Mouse (Mus musculus) midbrain, postnatal 0 days (tissue): ENCODE data around the gene Ppfia4. TPM values are rescaled to one million over a fixed set of nuclear protein-coding genes. Genes with fewer than 3 reads are reported as not detected.
A peak's percentile ranks its signal among the peaks of the same experiment; 100 is the strongest.

ENCODE experiments used
- ATAC-seq: fragments of 200-750 bp; cut with Nextera tagmentation; 2 replicates; pipeline ENCODE4 v1.8.0; 2017; ENCODE audit warnings: moderate number of reproducible peaks, mild to moderate bottlenecking, moderate TSS enrichment, moderate library complexity; ENCODE audit not compliant: low FRiP score
- DNase-seq: peaks from one replicate; pipeline ENCODE4 v3.0.0-alpha.2; 2015; ENCODE audit warnings: low spot score
- H3K27ac ChIP-seq: fragments of 300-500 bp; sonication (generic); 2 replicates; pipeline ENCODE4 v1.5.1; 2014; ENCODE audit warnings: low read depth, mild to moderate bottlenecking, low read length, mixed read lengths
- H3K27me3 ChIP-seq: fragments of 300-500 bp; sonication (generic); 2 replicates; pipeline ENCODE4 v1.6.1; 2014; ENCODE audit warnings: low read length, control low read depth, mixed read lengths; ENCODE audit not compliant: insufficient read depth
- H3K36me3 ChIP-seq: fragments of 300-500 bp; sonication (generic); 2 replicates; pipeline ENCODE4 v1.6.1; 2014; ENCODE audit warnings: low read length, control low read depth, mixed read lengths; ENCODE audit not compliant: insufficient read depth
- H3K4me1 ChIP-seq: fragments of 300-500 bp; sonication (generic); 2 replicates; pipeline ENCODE4 v1.6.1; 2014; ENCODE audit warnings: mild to moderate bottlenecking, control low read depth, antibody characterized with exemption, low read length, mixed read lengths; ENCODE audit not compliant: insufficient read depth
- H3K4me2 ChIP-seq: fragments of 300-500 bp; sonication (generic); 2 replicates; pipeline ENCODE4 v1.6.1; 2014; ENCODE audit warnings: low read depth, mild to moderate bottlenecking, low read length, mixed read lengths; ENCODE audit not compliant: poor library complexity, severe bottlenecking
- H3K4me3 ChIP-seq: fragments of 300-500 bp; sonication (generic); 2 replicates; pipeline ENCODE4 v1.5.1; 2014; ENCODE audit warnings: low read depth, mild to moderate bottlenecking, low read length, moderate library complexity
- H3K9ac ChIP-seq: fragments of 300-500 bp; sonication (generic); replicated peaks from 2 replicates; pipeline ENCODE4 v1.6.1; 2014; ENCODE audit warnings: mild to moderate bottlenecking, low read length, moderate library complexity, mixed read lengths; ENCODE audit not compliant: poor library complexity, severe bottlenecking
- H3K9me3 ChIP-seq: fragments of 300-500 bp; sonication (generic); 2 replicates; pipeline ENCODE4 v1.6.1; 2016; ENCODE audit warnings: low read length, control low read depth
- CTCF ChIP-seq: IDR thresholded peaks from 2 replicates; pipeline ENCODE4 v1.5.1; 2016; ENCODE audit warnings: antibody characterized with exemption, mild to moderate bottlenecking
- WGBS: fragments of 180-500 bp; shearing (Covaris S2); extraction: QIAGEN DNeasy Blood & Tissue Kit; methylation state at CpG from one replicate; pipeline ENCODE4 v1.1.7; 2014; 5-methylcytosine and 5-hydroxymethylcytosine counted together
- polyA plus RNA-seq: library from polyadenylated mRNA; unstranded; fragments of >200 nt; fragmentation: Nextera tagmentation; extraction: Ambion mirVana; gene quantifications from 2 replicates; pipeline ENCODE4 v1.2.1, GENCODE M21; 2015
- total RNA-seq: library from RNA; depleted of rRNA; stranded (reverse); fragments of >200 nt; gene quantifications from 2 replicates; pipeline ENCODE4 v1.2.3, GENCODE M21; 2014

Ppfia4 gene
- total and polyA plus RNA-seq, 2 experiments from 2014 or later, result 28.7 to 42.0 TPM

DNA sequence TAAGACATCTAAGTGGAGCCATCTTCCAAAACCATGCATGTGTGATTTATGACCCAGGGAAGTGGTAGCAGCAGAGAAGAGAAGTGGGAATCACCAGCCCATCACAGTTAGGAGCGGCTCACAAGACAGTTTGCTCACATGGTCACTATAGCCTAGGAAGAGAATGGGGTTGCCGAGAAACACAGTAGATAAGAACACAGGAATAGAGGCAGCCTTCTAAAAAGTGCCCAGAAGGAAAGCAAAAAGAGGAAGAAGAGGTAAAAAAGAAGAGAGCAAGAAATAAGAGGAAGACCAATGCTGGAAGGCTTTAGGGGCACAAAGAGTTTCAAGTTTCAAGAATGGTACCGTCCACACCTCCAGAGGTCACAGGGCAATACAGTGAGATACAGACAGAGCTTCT, 50.4 kb downstream of the Ppfia4 start:
- no peak overlapping the region for H3K4me2 ChIP-seq
- no peak for DNase-seq
- no peak overlapping the region for H3K9ac ChIP-seq
- H3K27me3 ChIP-seq, result 0 out of 2 replicates have a peak, but pooled peaks cover 3% of the 10 kb centered on the region
- ATAC-seq, result no peak
- H3K4me3 ChIP-seq, result no peak overlapping the region
- no peaks in the 10 kb centered on the region for H3K36me3 ChIP-seq
- 83% methylated on average over 3 of the region's 3 CpGs for WGBS
- no peaks in the 10 kb centered on the region for H3K9me3 ChIP-seq
- no peaks in the 10 kb centered on the region for H3K4me1 ChIP-seq
- H3K27ac ChIP-seq, result no peak overlapping the region
- no peak for TF ChIP-seq CTCF

DNA sequence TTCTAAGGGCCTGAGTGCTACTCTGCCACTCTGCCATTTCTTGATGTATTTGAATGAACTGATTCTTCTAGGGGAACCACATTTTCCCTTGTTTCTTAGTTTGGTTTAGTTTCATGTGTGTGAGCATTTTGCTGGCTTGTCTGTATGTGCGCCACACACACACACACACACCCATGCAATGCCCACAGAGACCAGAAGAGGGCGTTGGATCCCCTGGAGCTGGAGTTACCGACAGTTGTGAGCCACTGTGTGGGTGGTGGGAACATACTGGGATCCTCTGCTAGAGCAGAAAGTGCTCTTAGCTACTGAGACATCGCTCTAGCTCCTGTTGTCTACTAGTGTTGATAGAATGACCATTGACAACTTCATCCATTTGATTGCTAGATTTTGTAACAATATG, 51.2 kb downstream of the Ppfia4 start:
- Histone ChIP-seq H3K36me3 (no peaks in the 10 kb centered on the region), H3K4me3 (no peak overlapping the region), H3K9me3 (no peaks in the 10 kb centered on the region), H3K27me3 (0 out of 2 replicates have a peak, but pooled peaks cover 3% of the 10 kb centered on the region), H3K4me2 (no peak overlapping the region), H3K4me1 (no peaks in the 10 kb centered on the region), H3K9ac (no peak overlapping the region), H3K27ac (no peak overlapping the region)
- no peak for TF ChIP-seq CTCF
- no peak for ATAC-seq
- DNase-seq, result no peak
- WGBS, result 67% methylated on average over 4 of the region's 4 CpGs

DNA sequence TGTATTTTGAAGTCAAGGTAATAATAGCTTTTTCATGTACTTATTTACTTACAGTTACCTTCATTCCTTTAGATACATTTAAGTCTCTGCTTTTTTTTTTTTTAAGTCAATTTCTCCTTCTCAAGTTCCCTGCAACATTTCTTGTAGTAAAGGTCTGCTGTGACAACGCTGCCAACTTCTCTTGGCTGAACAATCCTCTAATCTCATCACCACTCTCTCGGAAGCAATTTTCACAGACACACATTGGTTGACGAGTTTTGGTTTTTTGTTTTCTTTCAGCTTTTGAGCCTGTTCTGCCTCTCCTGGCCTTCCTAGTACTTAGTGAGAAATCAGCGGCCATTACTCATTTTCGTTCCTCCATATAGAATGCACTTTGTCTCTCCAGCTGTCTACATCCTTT, 52.6 kb downstream of the Ppfia4 start:
- H3K4me1 ChIP-seq, result no peaks in the 10 kb centered on the region
- 76% methylated on average over 5 of the region's 5 CpGs for WGBS
- DNase-seq (no peak), ATAC-seq (no peak)
- 0 out of 2 replicates have a peak, but pooled peaks cover 3% of the 10 kb centered on the region for H3K27me3 ChIP-seq
- no peak for TF ChIP-seq CTCF
- H3K4me3 ChIP-seq, result no peak overlapping the region
- H3K9me3 ChIP-seq, result no peaks in the 10 kb centered on the region
- H3K27ac ChIP-seq, result no peak overlapping the region
- no peaks in the 10 kb centered on the region for H3K36me3 ChIP-seq
- H3K9ac ChIP-seq, result no peak overlapping the region
- H3K4me2 ChIP-seq, result no peak overlapping the region

DNA sequence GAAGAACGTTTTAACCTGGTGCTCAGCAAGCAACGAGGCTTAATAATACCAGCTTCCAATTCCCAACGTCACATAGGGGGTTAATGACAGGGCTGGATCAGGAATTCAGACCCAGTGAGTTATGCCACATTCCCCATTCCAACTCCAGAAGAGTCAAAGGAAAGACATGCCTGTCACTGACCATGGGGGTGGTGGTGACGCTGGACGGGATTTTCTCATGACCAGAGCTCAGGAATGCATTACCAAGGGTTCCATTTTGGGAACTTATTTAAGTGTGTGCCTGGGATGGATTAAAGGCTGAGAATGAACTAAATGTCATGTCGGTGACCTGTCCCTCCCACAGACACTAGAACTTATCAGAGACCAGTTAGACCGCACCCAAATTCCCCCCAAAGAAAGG, 55.9 kb downstream of the Ppfia4 start:
- WGBS, result 78% methylated on average over 7 of the region's 7 CpGs
- no peak for ATAC-seq
- Histone ChIP-seq H3K9ac (no peak overlapping the region), H3K27me3 (no peaks in the 10 kb centered on the region), H3K27ac (no peak overlapping the region), H3K4me3 (no peak overlapping the region), H3K4me2 (no peak overlapping the region), H3K4me1 (no peaks in the 10 kb centered on the region), H3K9me3 (no peaks in the 10 kb centered on the region), H3K36me3 (no peaks in the 10 kb centered on the region)
- TF ChIP-seq CTCF, result no peak
- no peak for DNase-seq

DNA sequence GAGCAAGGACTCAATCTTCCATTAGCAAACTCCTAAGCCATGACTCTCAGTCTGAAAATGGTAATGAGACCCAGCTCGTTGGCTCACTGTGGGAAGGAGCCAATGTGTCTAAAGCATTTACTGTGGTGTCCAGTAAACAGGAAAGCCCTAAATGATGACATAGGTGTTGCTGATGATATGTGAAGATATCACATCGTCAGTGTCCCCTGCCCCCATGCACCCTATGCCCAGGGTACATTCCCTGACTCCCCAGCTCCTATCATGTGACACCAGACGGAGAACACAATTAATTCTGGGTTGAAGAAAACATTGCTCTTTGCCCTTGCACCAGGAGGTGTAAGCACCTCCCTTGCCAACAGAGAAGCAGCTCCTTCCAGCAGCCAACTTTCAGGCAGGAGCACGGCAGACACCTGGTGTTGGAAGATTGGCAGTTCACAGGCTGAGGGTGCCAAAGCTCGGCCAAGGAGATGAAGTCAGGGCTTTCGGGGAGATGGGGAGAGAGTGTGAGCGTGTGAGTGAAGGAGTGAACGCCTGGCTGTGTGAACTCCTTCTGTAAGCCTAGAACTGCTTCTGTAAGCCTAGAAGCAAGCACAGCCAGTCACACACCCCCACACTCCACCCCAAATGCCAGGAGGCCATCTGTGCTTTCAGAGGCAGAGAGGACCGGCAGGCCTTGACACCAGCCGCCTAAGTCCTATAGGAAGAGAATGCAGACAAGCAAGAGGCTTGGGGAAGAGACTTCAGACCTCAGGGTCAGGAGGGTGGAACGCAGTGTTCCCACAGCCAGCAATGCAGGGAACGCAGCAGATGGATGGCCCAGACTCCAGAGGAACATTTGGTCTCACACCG, 56.9 kb downstream of the Ppfia4 start:
- DNase-seq (peak; percentile 43), ATAC-seq (no peak)
- no peaks in the 10 kb centered on the region for H3K9me3 ChIP-seq
- 79% methylated on average over 13 of the region's 13 CpGs for WGBS
- TF ChIP-seq CTCF, result no peak
- H3K27me3 ChIP-seq, result no peaks in the 10 kb centered on the region
- H3K9ac ChIP-seq, result no peak overlapping the region
- no peaks in the 10 kb centered on the region for H3K36me3 ChIP-seq
- H3K4me1 ChIP-seq, result no peaks in the 10 kb centered on the region
- no peak overlapping the region for H3K4me3 ChIP-seq
- H3K27ac ChIP-seq, result no peak overlapping the region
- no peak overlapping the region for H3K4me2 ChIP-seq

DNA sequence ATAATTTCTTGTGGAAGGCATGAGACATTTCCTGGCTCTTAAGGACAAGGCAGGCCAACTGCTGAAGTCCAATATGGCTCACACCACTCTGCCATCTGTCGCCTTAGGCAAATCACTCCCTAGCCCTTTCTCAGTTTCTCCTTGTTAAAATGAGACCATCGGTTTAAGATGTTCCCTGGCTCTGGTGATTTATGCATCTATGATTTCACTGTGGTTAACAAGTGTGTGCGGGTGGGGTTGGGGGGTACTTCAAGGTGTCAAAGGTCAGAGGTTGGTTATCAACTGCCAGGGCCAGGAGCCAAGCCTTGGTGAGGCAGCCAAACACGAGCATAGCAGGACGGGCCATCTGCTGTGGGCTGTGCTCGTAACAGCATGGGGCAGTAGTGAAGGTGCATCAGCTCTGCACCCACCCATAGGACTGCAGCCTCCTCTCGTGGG, 58.2 kb downstream of the Ppfia4 start:
- no peaks in the 10 kb centered on the region for H3K27me3 ChIP-seq
- H3K27ac ChIP-seq, result no peak overlapping the region
- TF ChIP-seq CTCF, result no peak
- ATAC-seq, result no peak
- H3K9me3 ChIP-seq, result no peaks in the 10 kb centered on the region
- H3K4me1 ChIP-seq, result no peaks in the 10 kb centered on the region
- H3K9ac ChIP-seq, result no peak overlapping the region
- DNase-seq, result peak; percentile 53
- no peaks in the 10 kb centered on the region for H3K36me3 ChIP-seq
- H3K4me2 ChIP-seq, result no peak overlapping the region
- WGBS, result 80% methylated on average over 7 of the region's 7 CpGs
- H3K4me3 ChIP-seq, result no peak overlapping the region
